Mouse (Mus musculus): Measurements from ENCODE around the gene Kcne1l. TPM values are rescaled to one million over a fixed set of nuclear protein-coding genes. Genes with fewer than 3 reads are reported as not detected.

Gene Kcne1l
- polyA plus RNA-seq (2014; fragmentation: Nextera tagmentation; extraction: Ambion mirVana) = 30.6 and 31.2 TPM in 2 replicates

- DNase-seq (ENCODE audit: low spot score) (peak; percentile 52), ATAC-seq (ENCODE audit: low FRiP score) (peak; percentile 89)
- H3K9ac ChIP-seq (ENCODE audit: low read depth, low read length) = peak within 1 kb of the TSS; percentile 50
- no peaks in the 10 kb centered on the region for H3K36me3 ChIP-seq (ENCODE audit: control insufficient read depth, insufficient read depth, low read length)
- H3K27me3 ChIP-seq (ENCODE audit: control insufficient read depth, insufficient read depth, low read length) = peaks cover 2% of the 10 kb centered on the region
- 17% methylated on average over 24 of the region's 33 CpGs for WGBS
- H3K9me3 ChIP-seq (ENCODE audit: control insufficient read depth, low read length) = no peaks in the 10 kb centered on the region
- H3K4me1 ChIP-seq (replicated peaks; ENCODE audit: control insufficient read depth, insufficient read depth, low read length) = no peaks in the 10 kb centered on the region
- H3K27ac ChIP-seq (ENCODE audit: low read depth, low read length) = no peak within 1 kb of the TSS
- H3K4me3 ChIP-seq (ENCODE audit: low read depth, low read length) = peak within 1 kb of the TSS; percentile 19; the same call in 1 of the 2 replicates
- peak within 1 kb of the TSS; percentile 45 for H3K4me2 ChIP-seq (replicated peaks; ENCODE audit: low read depth, low read length)
Measured at GRCm38 (mm10) chrX:142305869-142306581, at the start of gene Kcne1l. Gene Kcne1l, minus strand, starts transcription at chrX:142306294.

- no peak for DNase-seq (ENCODE audit: low spot score)
- no peak overlapping the region for H3K4me2 ChIP-seq (replicated peaks; ENCODE audit: low read depth, low read length)
- no peak overlapping the region for H3K9ac ChIP-seq (ENCODE audit: low read depth, low read length)
- no peaks in the 10 kb centered on the region for H3K9me3 ChIP-seq (ENCODE audit: control insufficient read depth, low read length)
- H3K4me3 ChIP-seq (ENCODE audit: low read depth, low read length) = no peak overlapping the region
- no peaks in the 10 kb centered on the region for H3K4me1 ChIP-seq (replicated peaks; ENCODE audit: control insufficient read depth, insufficient read depth, low read length)
- no peaks in the 10 kb centered on the region for H3K36me3 ChIP-seq (ENCODE audit: control insufficient read depth, insufficient read depth, low read length)
- no peak overlapping the region for H3K27ac ChIP-seq (ENCODE audit: low read depth, low read length)
- no peak for ATAC-seq (ENCODE audit: low FRiP score)
- 96% methylated on average over 6 of the region's 6 CpGs for WGBS
- H3K27me3 ChIP-seq (ENCODE audit: control insufficient read depth, insufficient read depth, low read length) = no peaks in the 10 kb centered on the region
Measured at GRCm38 (mm10) chrX:142336207-142336606, 30.1 kb upstream of the Kcne1l start.

DNA sequence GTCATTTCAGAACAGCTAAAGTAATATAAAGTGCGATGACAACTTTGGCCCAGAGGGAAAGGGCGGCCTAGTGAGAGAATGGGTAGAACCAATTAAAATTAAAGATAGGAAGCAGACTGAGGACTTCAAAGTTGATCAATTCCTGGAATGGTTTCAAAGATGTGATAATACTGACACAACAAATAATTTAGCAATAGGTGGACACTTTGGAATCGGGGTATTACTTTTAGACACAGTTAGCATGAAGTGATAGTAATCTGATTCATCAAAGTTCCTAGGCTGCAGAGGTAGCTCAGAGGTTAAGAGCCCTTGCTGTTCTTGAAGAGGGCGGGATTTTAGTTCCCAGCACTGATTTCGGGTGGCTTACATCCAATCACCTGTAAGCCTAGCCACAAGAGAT is 29.4 kb upstream of the Kcne1l start:
- WGBS = 93% methylated on average over 5 of the region's 5 CpGs
- DNase-seq (ENCODE audit: low spot score) (no peak), ATAC-seq (ENCODE audit: low FRiP score) (no peak)
- no peaks in the 10 kb centered on the region for H3K9me3 ChIP-seq (ENCODE audit: control insufficient read depth, low read length)
- H3K4me3 ChIP-seq (ENCODE audit: low read depth, low read length) = no peak overlapping the region
- H3K4me2 ChIP-seq (replicated peaks; ENCODE audit: low read depth, low read length) = no peak overlapping the region
- H3K4me1 ChIP-seq (replicated peaks; ENCODE audit: control insufficient read depth, insufficient read depth, low read length) = no peaks in the 10 kb centered on the region
- H3K9ac ChIP-seq (ENCODE audit: low read depth, low read length) = no peak overlapping the region
- H3K27me3 ChIP-seq (ENCODE audit: control insufficient read depth, insufficient read depth, low read length) = no peaks in the 10 kb centered on the region
- H3K36me3 ChIP-seq (ENCODE audit: control insufficient read depth, insufficient read depth, low read length) = no peaks in the 10 kb centered on the region
- H3K27ac ChIP-seq (ENCODE audit: low read depth, low read length) = no peak overlapping the region

DNA sequence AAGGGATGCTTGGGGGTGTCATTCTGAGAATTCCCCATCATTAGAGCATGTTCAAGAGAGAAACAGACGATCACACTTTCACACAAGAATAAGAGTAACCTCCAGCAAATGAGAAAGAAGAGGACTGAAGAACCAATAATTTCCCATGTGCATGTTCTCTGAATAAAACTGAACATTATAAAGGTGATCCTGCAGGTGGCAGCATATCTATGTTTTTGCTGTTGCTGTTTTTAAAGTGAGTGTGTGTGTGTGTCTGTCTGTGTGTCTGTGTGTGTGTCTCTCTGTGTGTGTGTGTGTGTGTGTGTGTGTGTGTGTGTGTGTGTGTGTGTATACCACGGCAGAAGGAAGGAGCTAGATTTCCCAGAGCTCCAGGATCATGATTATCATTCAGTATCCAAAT is 19.7 kb upstream of the Kcne1l start:
- no peak for ATAC-seq (ENCODE audit: low FRiP score)
- no peaks in the 10 kb centered on the region for H3K4me1 ChIP-seq (replicated peaks; ENCODE audit: control insufficient read depth, insufficient read depth, low read length)
- no peak overlapping the region for H3K4me2 ChIP-seq (replicated peaks; ENCODE audit: low read depth, low read length)
- H3K27ac ChIP-seq (ENCODE audit: low read depth, low read length) = no peak overlapping the region
- H3K9ac ChIP-seq (ENCODE audit: low read depth, low read length) = no peak overlapping the region
- DNase-seq (ENCODE audit: low spot score) = no peak
- WGBS = 77% methylated on average over 2 of the region's 2 CpGs
- H3K4me3 ChIP-seq (ENCODE audit: low read depth, low read length) = no peak overlapping the region
- no peaks in the 10 kb centered on the region for H3K9me3 ChIP-seq (ENCODE audit: control insufficient read depth, low read length)
- no peaks in the 10 kb centered on the region for H3K27me3 ChIP-seq (ENCODE audit: control insufficient read depth, insufficient read depth, low read length)
- no peaks in the 10 kb centered on the region for H3K36me3 ChIP-seq (ENCODE audit: control insufficient read depth, insufficient read depth, low read length)

DNA sequence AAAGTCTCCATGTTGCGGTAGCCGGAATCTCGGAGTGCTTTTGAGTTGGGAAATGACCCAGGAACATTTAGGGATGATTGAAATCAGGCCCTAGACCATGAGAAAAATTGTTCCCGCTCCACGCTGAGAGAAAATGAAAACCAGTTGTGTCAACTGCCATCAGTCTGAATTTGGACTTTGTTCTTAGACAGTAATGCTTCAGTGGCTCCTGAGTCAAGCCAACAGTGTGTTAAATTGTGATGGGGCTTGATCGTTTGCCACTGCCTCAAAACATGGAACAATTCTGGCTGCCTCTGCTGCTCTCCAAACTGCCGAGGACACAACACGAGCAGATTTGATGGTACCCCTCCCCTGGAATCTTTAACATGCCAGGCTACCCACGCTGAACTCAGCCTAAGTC is 10.0 kb upstream of the Kcne1l start:
- Histone ChIP-seq H3K27me3 (ENCODE audit: control insufficient read depth, insufficient read depth, low read length) (no peaks in the 10 kb centered on the region), H3K9ac (ENCODE audit: low read depth, low read length) (no peak overlapping the region), H3K9me3 (ENCODE audit: control insufficient read depth, low read length) (no peaks in the 10 kb centered on the region), H3K4me3 (ENCODE audit: low read depth, low read length) (no peak overlapping the region), H3K27ac (ENCODE audit: low read depth, low read length) (no peak overlapping the region), H3K36me3 (ENCODE audit: control insufficient read depth, insufficient read depth, low read length) (no peaks in the 10 kb centered on the region), H3K4me2 (replicated peaks; ENCODE audit: low read depth, low read length) (no peak overlapping the region), H3K4me1 (replicated peaks; ENCODE audit: control insufficient read depth, insufficient read depth, low read length) (no peaks in the 10 kb centered on the region)
- ATAC-seq (ENCODE audit: low FRiP score) (no peak), DNase-seq (ENCODE audit: low spot score) (no peak)
- 71% methylated on average over 9 of the region's 9 CpGs for WGBS

GRCm38 (mm10) chrX:142315270-142315669 is 9.2 kb upstream of the Kcne1l start:
- WGBS = 78% methylated on average over 8 of the region's 8 CpGs
- H3K4me2 ChIP-seq (replicated peaks; ENCODE audit: low read depth, low read length) = no peak overlapping the region
- no peaks in the 10 kb centered on the region for H3K36me3 ChIP-seq (ENCODE audit: control insufficient read depth, insufficient read depth, low read length)
- no peak for ATAC-seq (ENCODE audit: low FRiP score)
- H3K27me3 ChIP-seq (ENCODE audit: control insufficient read depth, insufficient read depth, low read length) = no peaks in the 10 kb centered on the region
- no peak overlapping the region for H3K9ac ChIP-seq (ENCODE audit: low read depth, low read length)
- DNase-seq (ENCODE audit: low spot score) = no peak
- no peaks in the 10 kb centered on the region for H3K4me1 ChIP-seq (replicated peaks; ENCODE audit: control insufficient read depth, insufficient read depth, low read length)
- no peak overlapping the region for H3K4me3 ChIP-seq (ENCODE audit: low read depth, low read length)
- no peak overlapping the region for H3K27ac ChIP-seq (ENCODE audit: low read depth, low read length)
- no peaks in the 10 kb centered on the region for H3K9me3 ChIP-seq (ENCODE audit: control insufficient read depth, low read length)

DNA sequence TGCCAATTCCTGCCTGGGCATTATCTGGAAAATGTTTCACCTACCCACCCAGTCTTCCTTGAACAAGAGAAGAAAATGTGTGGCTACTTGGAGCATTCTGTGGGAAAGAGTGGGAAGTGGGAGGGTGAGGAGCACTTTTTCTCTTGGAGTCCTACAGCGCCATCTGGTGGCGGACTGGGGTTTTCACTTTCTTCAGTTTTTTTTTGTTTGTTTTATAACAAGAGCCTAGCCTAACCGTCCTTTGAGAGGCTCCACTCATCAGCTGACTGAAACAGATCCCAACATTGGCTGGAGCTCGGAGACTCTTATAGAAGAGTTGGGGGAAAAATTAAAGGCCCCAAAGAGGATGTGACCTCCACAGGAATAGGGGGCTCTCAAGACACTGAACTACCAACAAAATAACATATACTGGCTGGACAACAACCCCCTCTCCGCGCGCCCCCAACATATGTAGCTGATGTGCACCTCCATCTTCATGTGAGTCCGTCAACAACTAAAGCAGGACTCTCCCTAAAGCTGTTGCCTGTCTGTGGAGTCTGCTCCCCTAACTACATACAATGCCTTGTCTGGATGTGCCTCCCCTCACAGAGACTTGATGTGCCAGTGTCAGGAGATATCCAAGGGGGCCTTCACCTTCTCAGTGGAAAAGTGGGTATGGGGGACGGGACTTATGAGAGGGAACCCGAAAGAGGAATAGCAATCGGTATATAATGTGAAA is 8.4 kb upstream of the Kcne1l start:
- Histone ChIP-seq H3K9me3 (ENCODE audit: control insufficient read depth, low read length) (no peaks in the 10 kb centered on the region), H3K4me3 (ENCODE audit: low read depth, low read length) (no peak overlapping the region), H3K27ac (ENCODE audit: low read depth, low read length) (no peak overlapping the region), H3K4me1 (replicated peaks; ENCODE audit: control insufficient read depth, insufficient read depth, low read length) (no peaks in the 10 kb centered on the region), H3K36me3 (ENCODE audit: control insufficient read depth, insufficient read depth, low read length) (no peaks in the 10 kb centered on the region), H3K27me3 (ENCODE audit: control insufficient read depth, insufficient read depth, low read length) (no peaks in the 10 kb centered on the region), H3K4me2 (replicated peaks; ENCODE audit: low read depth, low read length) (no peak overlapping the region), H3K9ac (ENCODE audit: low read depth, low read length) (no peak overlapping the region)
- 53% methylated on average over 11 of the region's 11 CpGs for WGBS
- DNase-seq (ENCODE audit: low spot score) (peak; percentile 79), ATAC-seq (ENCODE audit: low FRiP score) (peak; percentile 30; the same call in 1 of the 2 replicates)

DNA sequence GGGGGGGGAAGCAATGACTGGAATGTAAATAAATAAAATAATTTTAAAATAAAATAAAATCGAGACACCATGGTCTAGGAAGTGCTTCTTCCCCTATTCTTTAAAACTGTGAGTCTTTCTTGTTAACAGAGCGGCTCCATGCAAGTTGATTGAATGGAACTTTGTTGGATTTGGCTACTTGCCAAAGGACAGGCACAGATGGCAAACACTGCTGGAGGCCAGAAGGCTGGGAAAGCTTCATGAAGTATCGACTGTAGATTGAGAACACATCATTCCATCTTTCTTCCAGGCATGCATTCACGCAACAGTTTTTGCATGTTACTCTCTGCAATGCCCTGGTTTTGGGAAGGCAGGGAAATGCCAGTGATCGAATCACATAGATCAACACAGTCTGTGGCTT is 4.3 kb upstream of the Kcne1l start:
- Histone ChIP-seq H3K4me2 (replicated peaks; ENCODE audit: low read depth, low read length) (no peak overlapping the region), H3K4me1 (replicated peaks; ENCODE audit: control insufficient read depth, insufficient read depth, low read length) (no peaks in the 10 kb centered on the region), H3K27ac (ENCODE audit: low read depth, low read length) (no peak overlapping the region), H3K36me3 (ENCODE audit: control insufficient read depth, insufficient read depth, low read length) (no peaks in the 10 kb centered on the region), H3K27me3 (ENCODE audit: control insufficient read depth, insufficient read depth, low read length) (no peaks in the 10 kb centered on the region), H3K4me3 (ENCODE audit: low read depth, low read length) (no peak overlapping the region), H3K9me3 (ENCODE audit: control insufficient read depth, low read length) (no peaks in the 10 kb centered on the region), H3K9ac (ENCODE audit: low read depth, low read length) (no peak overlapping the region)
- ATAC-seq (ENCODE audit: low FRiP score) (no peak), DNase-seq (ENCODE audit: low spot score) (peak; percentile 10)
- 73% methylated on average over 5 of the region's 5 CpGs for WGBS
